Mouse (Mus musculus) forebrain, embryonic 10.5 days (tissue): ENCODE results near the gene Rbm14. TPM values are rescaled to one million over a fixed set of nuclear protein-coding genes. Genes with fewer than 3 reads are reported as not detected.
"Not testable (repeated sequence)": the region's sequence is repeated elsewhere in the genome, so short reads cannot be mapped to it uniquely, and the experiment has no call there.

Experiments used
- DNase-seq: peaks from one replicate; pipeline ENCODE4 v3.0.0-alpha.2; 2017; ENCODE audit warnings: low spot score; ENCODE audit errors: extremely low spot score
- H3K27ac ChIP-seq: fragments of 300-500 bp; sonication (generic); 2 replicates; pipeline ENCODE4 v1.5.1; 2016; ENCODE audit warnings: mild to moderate bottlenecking
- H3K27me3 ChIP-seq: fragments of 300-500 bp; sonication (generic); 2 replicates; pipeline ENCODE4 v1.6.1; 2016; ENCODE audit warnings: mild to moderate bottlenecking; ENCODE audit not compliant: poor library complexity, severe bottlenecking
- H3K36me3 ChIP-seq: fragments of 300-500 bp; sonication (generic); replicated peaks from 2 replicates; pipeline ENCODE4 v1.6.1; 2016; ENCODE audit warnings: mild to moderate bottlenecking, moderate library complexity
- H3K4me1 ChIP-seq: fragments of 300-500 bp; sonication (generic); 2 replicates; pipeline ENCODE4 v1.6.1; 2016
- H3K4me3 ChIP-seq: fragments of 300-500 bp; sonication (generic); 2 replicates; pipeline ENCODE4 v1.5.1; 2016; ENCODE audit warnings: mild to moderate bottlenecking, moderate library complexity
- H3K9me3 ChIP-seq: fragments of 300-500 bp; sonication (generic); 2 replicates; pipeline ENCODE4 v1.6.1; 2016; ENCODE audit warnings: mild to moderate bottlenecking, moderate library complexity
- WGBS: fragments of 180-500 bp; shearing (Covaris S2); methylation state at CpG from one replicate; pipeline ENCODE4 v1.1.7; 2016; 5-methylcytosine and 5-hydroxymethylcytosine counted together
- polyA plus RNA-seq: library from polyadenylated mRNA; unstranded; fragments of >200 nt; fragmentation: Nextera tagmentation; extraction: Ambion mirVana; gene quantifications from 2 replicates; pipeline ENCODE4 v1.2.1, GENCODE M21; 2016

Gene Rbm14
- polyA plus RNA-seq, 1 experiment from 2014 or later, result 137 TPM

DNA sequence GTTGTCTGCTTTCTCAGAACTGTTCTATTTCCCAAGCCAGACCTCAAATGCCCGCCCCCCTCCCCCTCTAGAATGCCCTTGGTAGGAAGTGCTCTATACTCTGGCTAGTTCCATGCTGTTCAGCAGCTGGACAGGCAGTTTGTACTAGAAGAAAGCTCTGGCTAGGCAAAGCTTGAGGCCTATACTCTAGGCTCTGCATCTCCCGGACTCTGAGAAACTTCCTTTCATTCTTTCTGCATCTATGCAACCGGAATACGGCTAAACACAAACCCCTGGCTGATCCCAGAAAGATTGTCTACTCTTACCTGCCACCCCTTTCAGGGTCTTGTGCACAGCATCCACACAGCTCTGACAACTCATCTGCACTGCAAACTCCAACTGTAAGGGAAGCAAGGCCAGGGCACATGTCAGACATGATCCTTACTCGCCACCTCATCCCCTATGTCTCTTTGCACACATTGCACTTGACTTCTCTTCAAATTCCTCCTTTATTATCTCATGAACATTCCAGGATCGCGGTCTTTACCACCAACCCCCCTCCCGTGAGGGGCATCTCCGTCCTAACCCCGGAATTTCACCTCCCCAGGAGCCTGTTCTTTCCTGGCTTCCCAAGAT lies 27.2 kb upstream of the Rbm14 start:
- no peaks in the 10 kb centered on the region; the same call in 1 of the 2 replicates for H3K36me3 ChIP-seq
- H3K4me3 ChIP-seq, result peak overlapping the region; percentile 71
- no peak for DNase-seq
- WGBS, result 33% methylated on average over 10 of the region's 10 CpGs
- peak overlapping the region; percentile 86 for H3K27ac ChIP-seq
- H3K4me1 ChIP-seq, result peaks cover 21% of the 10 kb centered on the region
- H3K27me3 ChIP-seq, result peaks cover 32% of the 10 kb centered on the region
- no peaks in the 10 kb centered on the region for H3K9me3 ChIP-seq

DNA sequence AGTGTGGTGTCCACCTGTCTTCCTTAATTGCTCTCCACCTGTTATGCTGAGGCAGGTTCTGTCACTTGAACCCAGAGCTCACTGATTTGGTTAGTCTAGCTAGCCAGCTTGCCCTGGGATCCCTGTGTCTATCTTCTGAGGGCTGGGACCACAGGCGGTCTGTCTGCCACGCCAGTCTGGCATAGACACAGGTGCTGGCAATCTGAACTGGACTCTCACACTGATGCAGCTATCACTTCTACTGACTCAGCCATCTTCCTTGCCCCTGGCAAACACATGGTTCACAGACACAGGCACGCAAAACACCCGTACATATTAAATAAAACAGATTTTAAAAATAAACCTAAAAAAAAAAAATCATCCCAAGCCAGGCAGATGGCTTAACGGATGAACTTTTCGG lies 25.6 kb upstream of the Rbm14 start:
- H3K4me1 ChIP-seq, result peaks cover 26% of the 10 kb centered on the region
- H3K36me3 ChIP-seq, result peaks cover 11% of the 10 kb centered on the region
- H3K27me3 ChIP-seq, result peaks cover 27% of the 10 kb centered on the region
- H3K27ac ChIP-seq, result no peak overlapping the region
- no peak overlapping the region for H3K4me3 ChIP-seq
- WGBS, result 92% methylated on average over 6 of the region's 6 CpGs
- H3K9me3 ChIP-seq, result no peaks in the 10 kb centered on the region
- DNase-seq, result no peak

DNA sequence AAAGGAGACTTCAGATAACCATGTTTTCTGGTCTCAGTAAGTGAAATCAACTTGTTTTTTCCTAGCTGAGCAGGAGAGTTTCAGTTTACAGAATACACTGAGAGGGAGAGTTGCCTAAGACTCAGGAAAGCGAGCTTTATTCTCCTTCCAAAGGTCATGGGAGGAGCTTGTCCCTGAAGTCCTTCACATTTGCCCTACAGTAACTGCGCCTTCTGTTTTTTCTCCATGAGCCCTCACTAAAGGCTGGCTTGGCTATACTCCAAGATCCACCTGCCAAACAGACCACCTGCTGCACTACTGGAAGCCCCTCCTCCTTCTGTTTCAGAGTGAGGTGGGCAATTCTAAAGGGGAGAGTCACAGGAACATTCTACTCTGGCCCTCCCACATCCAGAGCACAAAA lies 24.7 kb upstream of the Rbm14 start:
- Histone ChIP-seq H3K27ac (no peak overlapping the region), H3K27me3 (peaks cover 17% of the 10 kb centered on the region), H3K36me3 (peaks cover 14% of the 10 kb centered on the region), H3K4me1 (peaks cover 29% of the 10 kb centered on the region), H3K4me3 (no peak overlapping the region), H3K9me3 (no peaks in the 10 kb centered on the region)
- DNase-seq, result no peak
- 83% methylated on average over 2 of the region's 2 CpGs for WGBS

DNA sequence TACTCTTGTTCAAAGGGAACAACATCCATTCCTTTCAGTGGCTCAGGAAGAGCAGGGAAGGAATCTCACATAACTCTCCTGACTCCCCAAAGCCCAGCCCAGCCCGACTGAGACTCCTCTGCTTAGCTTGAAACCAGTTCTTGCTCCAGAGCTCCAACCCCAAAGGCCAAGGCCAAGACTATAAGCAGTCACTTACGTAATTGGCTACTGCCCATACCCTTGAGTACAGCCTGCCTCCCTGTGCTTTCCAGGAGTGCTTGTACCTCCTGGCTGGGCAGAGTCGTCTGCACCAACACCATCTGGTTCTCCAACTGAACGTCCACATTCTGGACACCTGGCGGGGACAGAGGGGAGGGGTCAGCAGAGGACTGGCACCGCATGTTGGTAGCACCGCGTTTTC lies 22.5 kb upstream of the Rbm14 start:
- 87% methylated on average over 8 of the region's 8 CpGs for WGBS
- no peak for DNase-seq
- Histone ChIP-seq H3K27ac (no peak overlapping the region), H3K9me3 (no peaks in the 10 kb centered on the region), H3K4me3 (no peak overlapping the region), H3K27me3 (no peaks in the 10 kb centered on the region), H3K4me1 (peaks cover 19% of the 10 kb centered on the region), H3K36me3 (peaks cover 16% of the 10 kb centered on the region)

DNA sequence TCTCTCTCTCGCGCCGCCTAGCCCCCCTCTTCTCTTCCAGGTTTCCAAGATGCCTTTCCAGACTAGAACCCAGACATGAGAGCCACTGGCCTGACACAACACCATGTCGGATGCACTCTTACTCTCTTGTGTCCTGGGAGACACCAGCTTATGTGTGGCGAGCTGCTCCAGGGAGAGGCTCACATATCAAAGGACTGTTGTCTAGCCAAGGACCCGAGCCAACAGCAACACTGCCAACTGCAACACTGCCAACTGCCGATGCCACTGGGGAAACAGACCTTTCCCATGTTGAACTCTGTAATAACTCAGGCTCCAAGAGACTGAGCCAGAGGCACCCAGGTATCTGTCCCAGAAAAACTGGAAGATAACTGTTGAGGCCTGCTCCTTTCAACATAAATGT lies 17.7 kb upstream of the Rbm14 start:
- no peak overlapping the region for H3K27ac ChIP-seq
- 73% methylated on average over 7 of the region's 7 CpGs for WGBS
- H3K4me1 ChIP-seq, result peaks cover 8% of the 10 kb centered on the region
- no peak overlapping the region for H3K4me3 ChIP-seq
- H3K9me3 ChIP-seq, result no peaks in the 10 kb centered on the region
- H3K36me3 ChIP-seq, result peaks cover 40% of the 10 kb centered on the region
- H3K27me3 ChIP-seq, result no peaks in the 10 kb centered on the region
- DNase-seq, result no peak

DNA sequence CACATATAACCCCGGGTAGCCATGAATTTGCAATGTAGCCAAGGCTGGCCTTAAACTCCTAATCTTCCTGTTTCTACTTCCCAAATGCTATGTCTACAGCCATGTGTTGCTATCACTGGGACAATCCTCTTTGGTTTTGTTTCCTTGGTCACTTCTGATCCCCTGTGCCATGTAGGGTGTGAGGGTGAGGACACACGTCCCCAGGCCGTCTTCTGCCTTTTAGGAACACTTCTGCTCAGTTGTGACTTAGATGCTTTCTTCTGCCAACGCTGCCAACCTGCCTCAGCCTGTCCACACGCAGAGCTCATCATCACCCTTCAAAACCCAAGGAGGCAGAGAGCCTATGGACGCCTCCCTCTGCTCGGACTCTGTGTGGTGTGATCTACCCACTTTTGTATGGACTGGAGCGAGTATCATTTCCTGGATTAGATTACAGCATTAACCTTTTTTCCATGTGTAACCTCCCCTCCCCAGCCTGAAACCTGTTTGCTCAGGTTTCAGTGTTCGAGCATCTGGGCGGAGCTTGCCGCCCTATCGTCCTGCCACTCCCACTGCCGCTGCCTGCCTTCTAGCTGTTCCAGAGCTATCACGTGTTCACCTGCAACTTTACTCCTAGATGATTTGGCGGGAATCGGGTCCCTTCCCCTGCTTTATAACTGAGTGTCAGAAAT lies 17.1 kb upstream of the Rbm14 start:
- Histone ChIP-seq H3K9me3 (no peaks in the 10 kb centered on the region), H3K4me1 (peaks cover 8% of the 10 kb centered on the region), H3K36me3 (peaks cover 40% of the 10 kb centered on the region), H3K4me3 (no peak overlapping the region), H3K27me3 (no peaks in the 10 kb centered on the region), H3K27ac (no peak overlapping the region)
- 58% methylated on average over 16 of the region's 16 CpGs for WGBS
- DNase-seq, result no peak

DNA sequence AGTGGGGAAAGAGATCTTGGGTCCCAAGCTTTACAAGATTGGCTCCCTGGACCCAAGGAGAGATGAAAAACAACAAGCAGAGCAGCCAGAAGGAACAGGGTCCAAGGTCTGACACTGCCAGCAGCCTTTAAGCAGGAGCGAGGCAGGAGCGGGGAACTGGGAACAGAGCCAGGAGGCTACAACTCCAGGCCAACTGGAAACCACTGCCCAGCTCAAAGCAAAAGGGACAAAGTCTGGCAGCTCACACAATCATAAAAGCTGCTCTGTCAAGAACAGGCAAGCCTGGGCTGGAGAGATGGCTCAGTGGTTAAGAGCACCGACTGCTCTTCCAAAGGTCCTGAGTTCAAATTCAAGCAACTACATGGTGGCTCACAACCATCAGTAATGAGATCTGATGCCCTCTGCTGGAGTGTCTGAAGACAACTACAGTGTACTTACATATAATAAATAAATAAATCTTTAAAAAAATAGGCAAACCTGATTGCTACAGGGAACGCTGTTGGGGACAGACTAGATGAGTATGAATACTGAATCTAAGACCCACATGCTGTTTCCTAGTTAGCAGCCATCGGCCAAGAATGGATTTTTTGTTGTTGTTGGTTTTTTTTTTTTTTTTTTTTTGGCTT lies 9.4 kb upstream of the Rbm14 start:
- no peaks in the 10 kb centered on the region; the same call in 1 of the 2 replicates for H3K27me3 ChIP-seq
- H3K4me1 ChIP-seq, result no peaks in the 10 kb centered on the region
- WGBS, result 91% methylated on average over 5 of the region's 5 CpGs
- H3K36me3 ChIP-seq, result peaks cover 16% of the 10 kb centered on the region
- DNase-seq, result no peak
- no peak overlapping the region for H3K27ac ChIP-seq
- H3K9me3 ChIP-seq, result peaks cover under 1% of the 10 kb centered on the region; the same call in 1 of the 2 replicates
- H3K4me3 ChIP-seq, result no peak overlapping the region

DNA sequence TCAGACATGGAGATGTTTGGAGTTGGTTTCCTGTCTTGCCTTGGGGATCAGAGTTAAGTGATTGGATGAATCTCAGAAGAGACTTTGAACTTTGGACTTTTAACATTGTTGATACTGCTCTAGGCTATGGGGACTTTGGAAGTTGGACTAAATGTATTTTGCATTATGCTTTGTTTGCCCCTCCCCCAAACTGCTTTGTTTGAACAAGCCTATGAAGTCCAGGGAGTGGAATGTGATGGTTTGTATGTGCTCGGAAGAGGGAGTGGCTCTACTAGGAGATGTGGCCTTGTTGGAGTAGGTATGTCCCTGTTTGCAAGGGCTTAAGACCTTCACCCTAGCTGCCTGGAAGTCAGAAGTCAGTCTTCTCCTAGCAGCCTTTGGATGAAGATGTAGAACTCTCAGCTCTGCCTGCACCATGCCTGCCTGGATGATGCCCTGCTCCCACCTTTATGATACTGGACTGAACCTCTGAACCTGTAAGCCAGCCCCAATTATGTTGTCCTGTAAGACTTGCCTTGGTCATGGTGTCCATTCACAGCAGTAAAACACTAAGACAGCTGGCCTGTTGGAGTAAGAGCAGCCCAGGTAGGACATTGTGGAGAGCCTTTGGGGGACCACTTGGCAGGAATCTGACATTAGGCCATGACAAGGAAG lies 5.9 kb upstream of the Rbm14 start:
- no peak overlapping the region for H3K4me3 ChIP-seq
- WGBS, result 86% methylated on average over 1 of the region's 1 CpGs
- DNase-seq, result no peak
- no peaks in the 10 kb centered on the region for H3K36me3 ChIP-seq
- H3K27me3 ChIP-seq, result no peaks in the 10 kb centered on the region; the same call in 1 of the 2 replicates
- H3K4me1 ChIP-seq, result 0 out of 2 replicates have a peak, but pooled peaks cover 1% of the 10 kb centered on the region
- H3K27ac ChIP-seq, result no peak overlapping the region
- peaks cover 6% of the 10 kb centered on the region; the same call in 1 of the 2 replicates for H3K9me3 ChIP-seq

DNA sequence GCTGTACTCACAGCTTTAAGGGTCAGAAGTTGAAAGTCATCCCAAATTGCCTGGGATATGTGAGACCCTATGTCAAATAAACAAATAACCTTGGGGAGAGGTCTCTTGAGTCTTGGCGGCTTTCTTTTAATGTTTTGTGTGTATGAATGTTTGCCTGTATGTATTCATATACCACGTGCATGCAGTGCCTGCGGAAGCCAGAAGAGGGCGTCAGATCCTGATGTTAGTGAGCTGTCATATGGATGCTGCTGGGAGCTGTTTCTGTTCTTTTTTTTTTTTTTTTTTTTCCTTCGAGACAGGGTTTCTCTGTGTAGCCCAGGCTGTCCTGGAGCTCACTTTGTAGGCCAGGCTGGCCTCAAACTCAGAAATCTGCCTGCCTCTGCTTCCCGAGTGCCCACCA lies 1.6 kb upstream of the Rbm14 start:
- Histone ChIP-seq H3K27me3 (no peaks in the 10 kb centered on the region; the same call in 1 of the 2 replicates), H3K27ac (no peak overlapping the region), H3K4me3 (no peak overlapping the region), H3K4me1 (peaks cover 26% of the 10 kb centered on the region), H3K9me3 (peaks cover 6% of the 10 kb centered on the region; the same call in 1 of the 2 replicates), H3K36me3 (peaks cover 1% of the 10 kb centered on the region; the same call in 1 of the 2 replicates)
- no peak for DNase-seq
- 75% methylated on average over 6 of the region's 6 CpGs for WGBS

DNA sequence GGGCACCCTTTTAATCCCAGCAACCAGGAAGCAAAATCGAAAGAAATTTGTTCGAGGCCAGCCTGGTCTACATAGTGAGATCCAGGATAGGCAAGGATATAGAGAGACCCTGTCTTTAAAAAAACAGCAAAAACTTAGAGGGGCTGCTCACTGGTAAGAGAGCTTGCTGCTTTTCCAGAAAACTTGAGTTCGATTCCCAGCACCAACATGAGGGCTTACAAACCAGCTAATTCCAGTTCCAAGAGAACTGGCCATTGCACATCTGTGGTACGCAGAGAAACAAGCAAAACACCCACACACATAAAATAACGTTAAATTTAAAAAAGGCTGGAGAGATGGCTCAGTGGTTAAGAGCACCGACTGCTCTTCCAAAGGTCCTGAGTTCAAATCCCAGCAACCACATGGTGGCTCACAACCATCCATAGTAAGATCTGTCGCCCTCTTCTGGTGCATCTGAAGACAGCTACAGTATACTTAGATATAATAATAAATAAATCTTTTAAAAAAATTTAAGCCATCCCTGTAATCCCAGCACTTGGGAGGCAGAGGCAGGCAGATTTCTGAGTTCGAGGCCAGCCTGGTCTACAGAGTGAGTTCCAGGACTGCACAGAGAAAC lies 1.0 kb upstream of the Rbm14 start:
- not testable (repeated sequence) for H3K9me3 ChIP-seq, H3K27me3 ChIP-seq, H3K36me3 ChIP-seq, DNase-seq
- WGBS, result 76% methylated on average over 8 of the region's 8 CpGs
- peak overlapping the region; percentile 76 for H3K4me3 ChIP-seq
- peaks cover 27% of the 10 kb centered on the region for H3K4me1 ChIP-seq
- peak overlapping the region; percentile 95 for H3K27ac ChIP-seq

DNA sequence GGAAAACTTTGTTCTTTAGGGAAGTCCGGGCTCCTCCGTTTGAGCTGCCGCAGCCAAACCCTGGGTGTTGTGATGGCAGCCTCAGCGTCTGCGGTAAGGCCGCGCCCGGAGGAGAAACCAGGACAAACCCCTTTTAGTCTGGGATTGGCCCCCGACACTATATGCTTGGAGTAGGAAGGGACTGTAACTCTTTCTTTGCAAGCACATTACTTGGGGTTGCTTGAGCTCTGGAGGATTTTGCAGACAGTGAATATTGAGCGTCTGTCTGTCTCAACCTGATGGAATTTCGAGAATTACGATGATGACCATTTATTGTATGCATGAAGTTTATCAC lies 442 bp upstream of the Rbm14 start:
- Histone ChIP-seq H3K36me3 (peaks cover 12% of the 10 kb centered on the region), H3K9me3 (peaks cover 6% of the 10 kb centered on the region; the same call in 1 of the 2 replicates), H3K27ac (peak overlapping the region; percentile 95), H3K4me1 (peaks cover 27% of the 10 kb centered on the region), H3K4me3 (peak overlapping the region; percentile 76), H3K27me3 (no peaks in the 10 kb centered on the region)
- no peak for DNase-seq
- WGBS, result 7% methylated on average over 12 of the region's 12 CpGs

DNA sequence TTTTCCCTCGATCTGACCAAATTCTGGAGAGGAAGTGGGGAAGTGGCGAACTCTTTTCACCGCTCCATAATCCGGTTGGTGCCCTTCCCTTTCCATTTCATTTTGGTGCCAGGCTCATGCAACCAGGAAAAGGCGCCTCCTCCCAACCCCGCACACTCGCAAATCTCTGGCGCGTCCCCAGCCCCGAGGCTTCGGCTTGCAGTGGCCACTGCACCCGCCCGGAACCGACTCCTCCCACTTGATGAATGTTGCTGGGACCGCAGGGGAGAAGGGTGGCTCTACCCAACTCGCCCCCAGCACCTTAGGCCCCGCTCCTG lies 730 bp downstream of the Rbm14 start:
- Histone ChIP-seq H3K4me1 (peaks cover 27% of the 10 kb centered on the region), H3K27ac (peak overlapping the region; percentile 95), H3K9me3 (peaks cover 5% of the 10 kb centered on the region; the same call in 1 of the 2 replicates), H3K36me3 (peaks cover 23% of the 10 kb centered on the region), H3K27me3 (no peaks in the 10 kb centered on the region), H3K4me3 (peak overlapping the region; percentile 76)
- under 1% methylated on average over 17 of the region's 17 CpGs for WGBS
- DNase-seq, result no peak
